Mouse (Mus musculus) liver, embryonic 15.5 days (tissue): ENCODE measurements around the gene Zfp346. TPM values are rescaled to one million over a fixed set of nuclear protein-coding genes. Genes with fewer than 3 reads are reported as not detected.

Experiments used
- ATAC-seq: fragments of 200-750 bp; cut with Nextera tagmentation; 2 replicates; pipeline ENCODE4 v1.8.0; 2017; ENCODE audit warnings: moderate number of reproducible peaks, mild to moderate bottlenecking, moderate library complexity; ENCODE audit not compliant: insufficient read depth
- H3K27ac ChIP-seq: fragments of 300-500 bp; sonication (generic); replicated peaks from 2 replicates; pipeline ENCODE4 v1.5.1; 2015; ENCODE audit warnings: mild to moderate bottlenecking, inconsistent platforms
- H3K27me3 ChIP-seq: fragments of 300-500 bp; sonication (generic); 2 replicates; pipeline ENCODE4 v1.6.1; 2015; ENCODE audit warnings: mild to moderate bottlenecking, inconsistent platforms
- H3K36me3 ChIP-seq: fragments of 300-500 bp; sonication (generic); replicated peaks from 2 replicates; pipeline ENCODE4 v1.6.1; 2015; ENCODE audit warnings: moderate library complexity, mild to moderate bottlenecking, inconsistent platforms
- H3K4me1 ChIP-seq: fragments of 300-500 bp; sonication (generic); replicated peaks from 2 replicates; pipeline ENCODE4 v1.6.1; 2015; ENCODE audit warnings: inconsistent platforms
- H3K4me2 ChIP-seq: fragments of 300-500 bp; sonication (generic); 2 replicates; pipeline ENCODE4 v1.6.1; 2015; ENCODE audit warnings: moderate library complexity, mild to moderate bottlenecking, inconsistent platforms
- H3K4me3 ChIP-seq: fragments of 300-500 bp; sonication (generic); replicated peaks from 2 replicates; pipeline ENCODE4 v1.5.1; 2015; ENCODE audit warnings: mild to moderate bottlenecking, inconsistent platforms
- H3K9ac ChIP-seq: fragments of 300-500 bp; sonication (generic); 2 replicates; pipeline ENCODE4 v1.6.1; 2015; ENCODE audit warnings: moderate library complexity, mild to moderate bottlenecking, inconsistent platforms
- H3K9me3 ChIP-seq: fragments of 300-500 bp; sonication (generic); replicated peaks from 2 replicates; pipeline ENCODE4 v1.6.1; 2016; ENCODE audit warnings: inconsistent platforms
- WGBS: fragments of 180-500 bp; shearing (Covaris S2); methylation state at CpG from one replicate; pipeline ENCODE4 v1.1.7; 2015; ENCODE audit warnings: mixed read lengths; ENCODE audit not compliant: insufficient replicate concordance; 5-methylcytosine and 5-hydroxymethylcytosine counted together
- polyA plus RNA-seq: library from polyadenylated mRNA; unstranded; fragments of >200 nt; fragmentation: Nextera tagmentation; extraction: Ambion mirVana; gene quantifications from 2 replicates; pipeline ENCODE4 v1.2.1, GENCODE M21; 2015

Zfp346 gene
- polyA plus RNA-seq, 1 experiment from 2014 or later: 6.9 TPM

GRCm38 (mm10) chr13:55174347-55174746 lies 69.2 kb downstream of the Zfp346 start:
- no peaks in the 10 kb centered on the region for H3K36me3 ChIP-seq
- no peak overlapping the region for H3K9ac ChIP-seq
- no peak for ATAC-seq
- H3K9me3 ChIP-seq: no peaks in the 10 kb centered on the region
- 67% methylated on average over 11 of the region's 11 CpGs for WGBS
- H3K4me1 ChIP-seq: peaks cover 9% of the 10 kb centered on the region
- no peak overlapping the region for H3K4me2 ChIP-seq
- H3K27me3 ChIP-seq: peaks cover 6% of the 10 kb centered on the region; the same call in 1 of the 2 replicates
- H3K27ac ChIP-seq: no peak overlapping the region
- no peak overlapping the region for H3K4me3 ChIP-seq

GRCm38 (mm10) chr13:55176265-55176664 lies 71.2 kb downstream of the Zfp346 start:
- no peak overlapping the region for H3K4me3 ChIP-seq
- H3K9ac ChIP-seq: no peak overlapping the region
- H3K9me3 ChIP-seq: no peaks in the 10 kb centered on the region
- H3K4me2 ChIP-seq: no peak overlapping the region
- H3K27me3 ChIP-seq: peaks cover 5% of the 10 kb centered on the region; the same call in 1 of the 2 replicates
- no peak for ATAC-seq
- H3K36me3 ChIP-seq: no peaks in the 10 kb centered on the region
- 52% methylated on average over 6 of the region's 6 CpGs for WGBS
- H3K4me1 ChIP-seq: peaks cover 14% of the 10 kb centered on the region
- H3K27ac ChIP-seq: no peak overlapping the region

GRCm38 (mm10) chr13:55177903-55178496 lies 72.9 kb downstream of the Zfp346 start:
- H3K4me1 ChIP-seq: peaks cover 19% of the 10 kb centered on the region
- no peak for ATAC-seq
- no peak overlapping the region for H3K9ac ChIP-seq
- no peak overlapping the region for H3K4me3 ChIP-seq
- H3K27me3 ChIP-seq: no peaks in the 10 kb centered on the region
- no peak overlapping the region for H3K27ac ChIP-seq
- H3K4me2 ChIP-seq: no peak overlapping the region
- H3K9me3 ChIP-seq: no peaks in the 10 kb centered on the region
- WGBS: 60% methylated on average over 4 of the region's 4 CpGs
- no peaks in the 10 kb centered on the region for H3K36me3 ChIP-seq

- H3K36me3 ChIP-seq: no peaks in the 10 kb centered on the region
- H3K9me3 ChIP-seq: no peaks in the 10 kb centered on the region
- H3K4me3 ChIP-seq: no peak overlapping the region
- H3K27me3 ChIP-seq: no peaks in the 10 kb centered on the region
- no peak overlapping the region for H3K27ac ChIP-seq
- whole genome bisulfite sequencing: 41% methylated on average over 2 of the region's 2 CpGs
- ATAC-seq: no peak
- no peak overlapping the region for H3K4me2 ChIP-seq
- peaks cover 23% of the 10 kb centered on the region for H3K4me1 ChIP-seq
- no peak overlapping the region for H3K9ac ChIP-seq
Observed at GRCm38 (mm10) chr13:55178556-55178955, 73.4 kb downstream of the Zfp346 start.

GRCm38 (mm10) chr13:55179591-55179990 lies 74.5 kb downstream of the Zfp346 start:
- H3K9me3 ChIP-seq: no peaks in the 10 kb centered on the region
- no peak overlapping the region for H3K4me3 ChIP-seq
- no peak overlapping the region for H3K27ac ChIP-seq
- no peak for ATAC-seq
- 68% methylated on average over 3 of the region's 3 CpGs for WGBS
- H3K9ac ChIP-seq: no peak overlapping the region
- no peaks in the 10 kb centered on the region for H3K36me3 ChIP-seq
- peaks cover 24% of the 10 kb centered on the region for H3K4me1 ChIP-seq
- H3K4me2 ChIP-seq: no peak overlapping the region
- H3K27me3 ChIP-seq: no peaks in the 10 kb centered on the region

GRCm38 (mm10) chr13:55181786-55182172 lies 76.7 kb downstream of the Zfp346 start:
- ATAC-seq: no peak
- Histone ChIP-seq H3K4me2 (peak overlapping the region; percentile 68), H3K9ac (no peak overlapping the region), H3K4me3 (peak overlapping the region; percentile 54), H3K4me1 (peaks cover 24% of the 10 kb centered on the region), H3K27ac (peak overlapping the region; percentile 83), H3K9me3 (no peaks in the 10 kb centered on the region), H3K36me3 (no peaks in the 10 kb centered on the region), H3K27me3 (no peaks in the 10 kb centered on the region)
- 39% methylated on average over 2 of the region's 2 CpGs for WGBS

GRCm38 (mm10) chr13:55182173-55182894 lies 77.2 kb downstream of the Zfp346 start:
- Histone ChIP-seq H3K9me3 (no peaks in the 10 kb centered on the region), H3K27ac (peak overlapping the region; percentile 83), H3K4me2 (peak overlapping the region; percentile 68), H3K36me3 (no peaks in the 10 kb centered on the region), H3K27me3 (no peaks in the 10 kb centered on the region), H3K4me1 (peaks cover 24% of the 10 kb centered on the region), H3K9ac (peak overlapping the region; percentile 59), H3K4me3 (peak overlapping the region; percentile 54)
- ATAC-seq: peak; percentile 86
- WGBS: 7% methylated on average over 23 of the region's 23 CpGs

GRCm38 (mm10) chr13:55183382-55183781 lies 78.3 kb downstream of the Zfp346 start:
- H3K4me3 ChIP-seq: no peak overlapping the region
- no peaks in the 10 kb centered on the region for H3K9me3 ChIP-seq
- H3K4me1 ChIP-seq: peaks cover 24% of the 10 kb centered on the region
- 0 out of 2 replicates have a peak overlapping the region, but pooled peaks have one; percentile 45 for H3K27ac ChIP-seq
- WGBS: 64% methylated on average over 6 of the region's 6 CpGs
- no peak overlapping the region for H3K9ac ChIP-seq
- no peak overlapping the region for H3K4me2 ChIP-seq
- H3K27me3 ChIP-seq: no peaks in the 10 kb centered on the region
- ATAC-seq: no peak
- H3K36me3 ChIP-seq: no peaks in the 10 kb centered on the region

Other genes with a start within 250 kb of the Zfp346 start
- 0.51 and 0.69 TPM in 2 replicates for gene Unc5a, start 155.9 kb upstream of the Zfp346 start, polyA plus RNA-seq
- 6.6 and 7.9 TPM in 2 replicates for gene Hk3, start 83.9 kb upstream of the Zfp346 start, polyA plus RNA-seq
- 11.5 and 13.1 TPM in 2 replicates for gene Uimc1, start 5.0 kb upstream of the Zfp346 start, polyA plus RNA-seq
- gene Gm17617, start 28.2 kb downstream of the Zfp346 start, polyA plus RNA-seq: not detected in 2 replicates
- gene Fgfr4, start 47.3 kb downstream of the Zfp346 start, polyA plus RNA-seq: 5.8 and 6.8 TPM in 2 replicates
- gene Nsd1, start 104.5 kb downstream of the Zfp346 start, polyA plus RNA-seq: 13.3 and 14.4 TPM in 2 replicates
- gene Prelid1, start 215.2 kb downstream of the Zfp346 start, polyA plus RNA-seq: 211 and 230 TPM in 2 replicates
- gene Rab24, start 216.6 kb downstream of the Zfp346 start, polyA plus RNA-seq: 48.6 and 51.3 TPM in 2 replicates
- gene Mxd3, start 224.5 kb downstream of the Zfp346 start, polyA plus RNA-seq: 28.8 and 33.6 TPM in 2 replicates